Mouse (Mus musculus): Measurements from ENCODE around the gene Slc6a17.
A peak's percentile ranks its signal among the peaks of the same experiment; 100 is the strongest.

Slc6a17 gene

DNA sequence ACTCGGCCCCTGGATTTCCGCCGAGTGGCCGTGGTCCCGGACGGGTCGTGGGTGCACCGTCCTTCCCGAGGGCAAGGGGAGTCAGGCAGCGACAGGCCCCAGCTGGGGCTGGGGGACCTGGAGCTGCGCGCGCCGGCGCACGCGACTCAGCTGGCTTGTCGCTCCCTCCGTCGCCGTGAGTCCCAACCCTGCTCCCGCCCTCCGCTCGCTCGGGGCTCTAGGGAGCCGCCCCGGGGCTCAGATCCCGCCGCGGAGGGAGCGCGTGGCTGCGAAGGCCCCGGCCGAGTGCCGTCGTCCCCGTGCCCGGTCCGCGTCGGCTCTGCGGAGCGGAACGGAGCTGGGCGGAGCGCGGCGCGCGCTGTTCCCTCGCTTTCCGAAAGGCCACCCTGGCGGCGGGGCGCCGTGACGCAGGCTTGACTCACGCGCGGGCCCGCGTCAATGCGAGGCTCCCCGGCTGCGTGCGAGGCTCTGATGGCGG is at the start of gene Slc6a17:
Gene Slc6a17 (minus strand): TSS at position 388 of the 478 bp plus-strand sequence.
- peak; percentile 85 to 91 for DNase-seq

DNA sequence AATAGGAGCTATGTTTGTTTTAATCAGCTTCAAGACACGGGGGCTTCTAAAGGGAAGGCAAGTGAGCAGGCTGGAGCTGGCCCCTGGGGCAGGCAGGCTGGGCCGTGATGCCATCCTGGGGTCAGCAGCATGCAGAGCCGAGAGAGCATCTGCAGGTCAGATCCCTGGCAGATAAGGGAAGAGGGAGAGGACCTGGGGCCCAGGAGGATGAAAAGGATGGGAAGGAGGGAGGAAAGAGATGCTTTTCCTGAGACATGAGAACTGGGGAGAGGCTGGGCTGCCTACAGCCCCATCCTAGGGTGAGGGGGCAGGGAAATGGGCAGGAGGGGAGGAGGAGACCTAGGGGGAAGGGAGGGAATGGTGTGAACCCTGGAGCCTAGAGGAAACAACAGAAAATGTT is 47.5 kb upstream of the Slc6a17 start:
- no peak for DNase-seq

DNA sequence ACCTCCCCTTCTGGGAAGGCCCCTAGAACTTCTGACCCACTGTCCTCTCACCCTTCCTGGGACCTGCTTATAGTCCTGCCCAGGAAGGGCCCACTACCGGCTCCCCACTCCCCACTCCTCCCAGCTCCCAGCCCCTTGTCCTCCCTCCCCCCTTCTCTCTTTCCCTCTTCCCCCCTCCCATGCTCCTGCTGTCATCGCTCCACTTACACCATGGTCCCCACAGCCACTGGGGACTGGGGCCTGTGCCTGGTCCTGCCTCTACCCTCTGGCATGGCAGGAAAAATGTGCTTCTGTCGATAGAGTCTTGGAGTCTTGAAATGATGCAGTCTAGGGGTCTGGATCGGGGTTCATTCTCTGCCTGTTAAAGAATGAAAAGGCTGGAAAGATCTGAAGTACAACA is 46.1 kb upstream of the Slc6a17 start:
- no peak for DNase-seq

DNA sequence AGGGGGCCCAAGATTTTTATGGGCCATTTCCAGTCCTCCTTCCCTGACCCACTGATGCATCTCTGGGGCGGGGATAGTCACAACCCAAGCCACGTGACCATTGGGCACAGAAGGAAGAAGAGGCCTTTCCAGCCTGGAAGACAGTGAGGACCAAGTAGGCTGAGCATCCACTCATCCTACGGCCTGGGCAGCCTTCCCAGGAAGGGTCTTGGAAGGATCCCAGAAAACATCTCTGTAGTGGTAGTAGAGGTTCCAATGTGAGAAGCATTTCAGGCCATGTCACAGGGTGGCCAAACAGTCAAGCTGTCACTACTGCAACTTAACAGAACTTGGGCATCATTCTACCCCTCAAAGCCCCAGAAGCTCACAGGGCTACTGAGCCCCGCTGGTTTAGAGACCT is 44.8 kb upstream of the Slc6a17 start:
- peak; percentile 87 to 89 for DNase-seq

DNA sequence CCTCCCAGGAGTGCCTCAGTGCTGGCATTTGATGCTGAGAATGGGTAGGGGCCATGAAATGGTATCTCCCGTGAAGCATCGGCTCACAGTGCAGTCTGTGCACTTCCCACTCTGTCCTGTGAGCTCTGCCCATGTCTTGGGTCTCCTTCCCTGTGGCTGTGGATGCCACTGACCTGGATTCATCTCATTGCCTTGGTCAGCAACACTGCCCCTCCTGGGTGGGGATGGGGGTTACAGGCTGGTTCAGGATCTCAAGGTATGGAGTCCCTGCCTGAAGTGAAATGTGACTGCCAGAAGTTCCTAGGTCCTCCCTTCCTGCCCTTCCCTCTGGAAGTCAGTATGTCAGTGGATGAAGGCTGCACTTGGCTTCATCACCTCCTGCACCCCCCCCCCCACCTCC is 44.3 kb upstream of the Slc6a17 start:
- DNase-seq: peak in 1 of 2 experiments; percentile 50

DNA sequence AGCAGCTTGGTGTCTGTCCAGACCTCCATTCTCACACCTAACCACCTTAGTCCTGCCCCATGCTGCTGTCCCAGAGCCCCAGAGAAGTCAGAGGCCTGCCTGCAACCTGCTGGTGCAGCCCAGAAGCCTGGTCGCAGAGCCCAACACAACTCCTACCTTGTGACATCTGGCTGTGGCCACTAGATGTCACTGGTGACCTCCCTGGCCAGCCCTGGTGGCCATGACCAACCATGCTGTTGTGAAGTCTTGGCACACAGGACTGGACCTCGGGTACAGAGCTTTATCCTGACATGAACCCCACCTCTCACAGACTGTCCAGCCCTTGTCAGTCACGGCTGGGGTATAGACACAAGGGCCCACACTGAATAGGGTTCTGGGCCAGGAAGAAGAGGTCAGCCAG is 41.4 kb upstream of the Slc6a17 start:
- peak; percentile 86 to 87 for DNase-seq

DNA sequence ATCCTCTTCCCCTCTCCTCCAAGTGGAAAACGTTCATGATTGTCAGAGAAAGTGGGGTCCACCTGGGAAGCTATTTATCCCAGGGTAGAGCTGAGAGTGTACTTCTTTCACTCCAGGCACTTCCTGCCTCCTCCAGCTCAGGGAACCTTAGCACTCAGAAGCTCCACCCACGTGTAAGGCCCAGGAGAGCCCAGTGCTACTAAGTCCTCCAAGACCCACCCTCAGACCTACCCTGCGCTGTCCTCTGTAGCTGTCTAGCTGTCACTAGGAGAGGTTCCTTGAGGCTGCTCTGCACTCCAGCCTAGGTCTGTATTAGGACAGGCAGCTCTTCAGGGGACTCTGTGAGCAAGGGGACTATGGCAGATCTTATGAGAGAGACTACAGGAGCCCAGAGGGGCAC is 40.9 kb upstream of the Slc6a17 start:
- DNase-seq: no peak

DNA sequence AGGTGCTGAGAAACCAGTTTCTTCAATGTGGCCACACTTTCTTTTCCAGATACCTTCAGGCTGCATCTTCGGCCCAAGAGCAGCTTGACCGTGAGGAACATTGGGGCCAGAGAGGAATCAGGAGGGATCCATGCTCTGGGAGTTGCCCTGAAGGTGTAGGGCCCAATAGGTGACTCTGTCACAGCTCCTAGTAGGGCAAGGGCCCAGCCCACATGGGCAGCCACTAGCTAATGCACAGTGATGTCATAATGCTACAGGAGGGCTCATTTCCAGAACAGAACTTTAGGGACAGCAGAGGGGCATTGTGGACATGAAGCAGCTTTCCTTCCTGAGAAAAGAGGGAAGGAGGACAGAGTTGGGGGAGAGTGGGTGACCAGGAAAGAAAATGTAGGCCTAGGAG is 37.0 kb upstream of the Slc6a17 start, which contains the start of gene Ubl4b:
Gene Ubl4b (minus strand): TSS at position 232 of the 400 bp plus-strand sequence.
- DNase-seq: no peak

DNA sequence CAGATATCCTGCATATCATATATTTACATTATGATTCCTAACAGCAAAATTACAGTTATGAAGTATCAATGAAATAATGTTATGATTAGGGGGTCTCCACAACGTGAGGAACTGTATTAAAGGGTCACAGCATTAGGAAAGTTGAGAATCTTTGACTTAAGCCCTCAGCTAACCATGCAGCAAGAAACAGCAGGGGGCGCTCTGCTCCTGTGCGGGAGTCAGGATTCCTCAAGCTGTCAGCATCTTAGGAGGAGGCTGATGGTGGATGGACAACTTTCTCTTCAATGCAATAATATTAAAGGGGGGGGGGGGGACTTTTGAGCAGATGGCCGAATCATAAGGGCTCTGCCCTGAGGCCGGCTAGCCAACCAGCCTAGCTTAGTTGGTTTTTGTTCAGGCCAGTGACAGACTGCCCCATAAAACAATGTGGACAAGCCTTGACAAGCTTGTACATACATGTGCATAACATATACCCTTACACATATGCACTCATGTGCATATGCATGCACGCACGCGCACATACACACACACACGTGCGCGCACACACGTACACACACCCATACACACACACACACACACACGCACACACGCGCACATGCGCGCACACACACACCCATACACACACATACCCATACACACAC is 32.7 kb upstream of the Slc6a17 start:
- peak; percentile 89 to 94 for DNase-seq

DNA sequence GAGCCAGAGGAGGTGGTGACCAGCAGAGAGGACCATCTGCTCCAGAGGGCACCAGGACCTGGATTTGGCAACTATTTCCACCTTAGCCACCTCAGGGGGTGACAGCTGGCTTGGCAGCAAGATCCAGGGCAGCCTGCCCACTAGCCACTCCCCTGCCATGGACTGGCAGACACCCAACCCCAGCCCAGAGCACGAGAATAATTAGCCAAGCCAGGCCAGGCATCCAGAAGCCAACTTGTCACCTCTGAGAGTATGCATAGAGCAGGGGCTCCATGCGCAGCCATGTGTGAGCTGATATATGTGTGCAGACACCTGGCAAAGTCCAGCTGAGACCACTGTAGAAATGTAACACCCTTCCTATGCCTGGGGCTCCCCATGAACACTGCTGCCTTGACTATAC is 29.1 kb upstream of the Slc6a17 start:
- DNase-seq: peak; percentile 90 to 93

DNA sequence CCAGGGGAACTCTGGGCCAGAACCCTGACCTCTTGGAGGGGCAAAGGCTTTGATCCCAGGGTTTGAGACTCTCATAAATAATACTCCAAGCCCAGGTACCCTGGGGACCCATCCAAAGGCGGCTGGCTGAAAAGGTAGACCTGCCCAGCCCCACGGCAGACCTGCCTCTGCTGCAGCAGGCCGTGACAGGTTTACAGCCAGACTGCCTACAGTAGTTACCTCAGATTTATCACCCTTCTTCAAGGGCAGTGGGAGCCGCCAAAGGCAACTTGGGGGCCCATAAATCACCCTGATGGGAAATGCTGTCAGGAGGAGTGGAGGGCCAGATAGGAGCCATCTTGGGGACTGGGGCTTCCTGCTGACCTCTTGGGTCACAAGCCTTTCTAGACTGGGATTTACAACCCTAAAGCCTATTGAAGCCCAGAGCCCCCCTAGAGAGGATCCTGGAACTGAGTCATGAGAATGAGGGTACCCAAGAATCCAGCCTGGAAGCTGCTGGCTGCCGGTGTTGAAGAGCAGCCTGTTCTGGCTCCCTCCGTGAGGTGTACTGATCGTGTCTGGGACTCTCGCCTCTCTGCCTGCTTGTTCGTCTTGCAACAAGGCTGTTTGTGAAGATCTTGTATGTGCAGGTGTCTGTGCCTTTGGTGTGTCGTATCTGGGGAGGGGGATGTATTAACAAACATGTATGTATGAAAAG is 28.0 kb upstream of the Slc6a17 start:
- no peak for DNase-seq

DNA sequence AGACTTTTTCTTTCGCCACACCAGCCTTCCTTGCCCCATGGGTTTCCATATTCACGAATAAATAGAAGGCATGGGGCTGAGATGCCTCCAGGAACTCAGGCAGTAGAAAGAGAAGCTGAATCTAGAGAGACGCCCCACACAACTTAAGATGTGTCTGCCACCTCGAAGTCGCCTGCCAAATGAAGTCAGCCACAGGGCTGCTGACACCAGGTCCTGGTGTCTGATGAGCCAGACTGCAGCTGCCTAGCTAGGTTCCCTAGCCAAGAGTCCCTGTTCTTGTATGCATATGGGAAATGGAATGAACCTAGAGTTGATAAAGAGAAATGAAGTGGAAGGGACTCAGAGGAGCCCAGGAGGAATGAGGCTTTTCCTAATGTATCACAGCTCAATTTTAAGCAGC is 27.5 kb upstream of the Slc6a17 start:
- DNase-seq: no peak

DNA sequence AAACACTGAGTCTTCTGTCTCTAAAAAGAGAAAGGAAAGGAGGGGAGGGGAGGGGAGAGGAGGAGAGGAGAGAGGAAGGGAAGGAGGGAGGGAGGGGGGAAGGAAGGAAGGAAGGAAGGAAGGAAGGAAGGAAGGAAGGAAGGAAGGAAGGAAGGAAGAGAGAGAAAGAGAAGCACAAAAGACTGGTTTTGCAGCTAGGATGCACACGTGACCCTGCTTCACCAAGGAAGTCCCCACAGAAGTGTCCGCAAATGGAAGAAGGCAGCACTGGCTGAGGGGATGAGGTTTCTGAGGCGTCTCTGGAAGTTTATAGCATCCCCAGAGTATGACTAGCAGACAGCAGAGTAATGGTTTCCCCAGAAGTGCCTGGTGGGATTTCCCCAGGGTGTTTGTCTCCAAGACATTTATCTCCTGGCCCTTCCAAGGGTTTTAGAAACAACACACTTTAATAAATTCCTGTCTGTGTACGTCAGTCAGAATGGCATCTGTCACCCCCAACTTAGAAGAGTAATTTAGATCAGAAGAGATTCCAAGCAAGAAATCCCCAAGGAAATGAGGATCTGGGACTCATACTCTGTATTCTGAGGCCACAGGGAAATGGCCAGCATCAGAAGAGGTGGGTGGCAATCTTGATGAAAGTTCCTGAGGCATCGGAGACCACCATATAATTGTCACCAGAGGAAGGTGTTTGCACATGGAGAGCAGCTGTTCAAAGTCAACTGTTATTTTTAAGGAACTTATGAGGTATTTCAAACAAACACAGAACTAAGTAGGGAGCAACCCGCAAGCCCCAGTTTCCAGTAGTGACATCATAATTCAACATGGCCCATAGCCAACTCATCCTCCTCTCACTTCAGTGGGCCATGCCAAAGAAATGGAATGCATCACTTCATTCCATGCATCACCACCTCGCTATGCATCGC is 25.6 kb upstream of the Slc6a17 start:
- DNase-seq: no peak

DNA sequence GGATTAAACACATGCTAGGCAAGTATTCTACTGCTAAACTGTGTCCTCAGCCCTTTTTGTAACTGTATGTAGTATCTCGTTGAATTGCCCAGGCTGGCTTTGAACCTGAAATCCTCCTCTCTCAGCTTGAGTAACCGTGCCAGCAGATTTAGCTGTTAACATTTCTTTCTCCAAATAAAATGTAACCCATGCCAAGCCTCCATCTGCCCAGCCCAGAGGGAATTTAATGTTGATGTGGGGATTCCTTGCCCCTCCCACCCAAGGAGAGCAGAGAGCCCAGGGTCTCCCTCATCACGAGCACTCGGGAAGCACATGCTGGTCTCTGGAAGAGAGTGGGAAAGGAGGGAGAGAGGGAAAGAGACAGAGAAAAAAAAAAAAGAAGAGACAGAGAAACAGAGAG is 24.8 kb upstream of the Slc6a17 start:
- no peak for DNase-seq

DNA sequence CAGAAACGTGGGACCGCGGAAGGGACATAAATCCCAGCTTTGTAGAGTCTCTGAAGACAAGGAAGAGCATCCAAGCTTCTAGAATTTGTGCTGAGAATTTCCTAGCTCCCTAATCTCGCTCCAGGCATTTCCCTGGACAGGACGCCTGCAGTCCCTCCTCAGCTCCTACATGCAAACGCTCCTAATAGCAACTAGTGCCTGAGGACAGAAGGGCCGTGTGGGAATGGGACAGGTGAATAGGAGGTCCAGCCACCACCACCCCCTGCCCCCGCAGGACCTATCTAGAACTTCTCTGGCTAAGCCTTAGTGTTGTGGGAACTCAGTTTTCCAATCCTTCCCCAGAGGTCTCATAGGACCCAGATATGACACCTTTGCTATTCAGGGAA is 19.7 kb upstream of the Slc6a17 start:
- DNase-seq: no peak

DNA sequence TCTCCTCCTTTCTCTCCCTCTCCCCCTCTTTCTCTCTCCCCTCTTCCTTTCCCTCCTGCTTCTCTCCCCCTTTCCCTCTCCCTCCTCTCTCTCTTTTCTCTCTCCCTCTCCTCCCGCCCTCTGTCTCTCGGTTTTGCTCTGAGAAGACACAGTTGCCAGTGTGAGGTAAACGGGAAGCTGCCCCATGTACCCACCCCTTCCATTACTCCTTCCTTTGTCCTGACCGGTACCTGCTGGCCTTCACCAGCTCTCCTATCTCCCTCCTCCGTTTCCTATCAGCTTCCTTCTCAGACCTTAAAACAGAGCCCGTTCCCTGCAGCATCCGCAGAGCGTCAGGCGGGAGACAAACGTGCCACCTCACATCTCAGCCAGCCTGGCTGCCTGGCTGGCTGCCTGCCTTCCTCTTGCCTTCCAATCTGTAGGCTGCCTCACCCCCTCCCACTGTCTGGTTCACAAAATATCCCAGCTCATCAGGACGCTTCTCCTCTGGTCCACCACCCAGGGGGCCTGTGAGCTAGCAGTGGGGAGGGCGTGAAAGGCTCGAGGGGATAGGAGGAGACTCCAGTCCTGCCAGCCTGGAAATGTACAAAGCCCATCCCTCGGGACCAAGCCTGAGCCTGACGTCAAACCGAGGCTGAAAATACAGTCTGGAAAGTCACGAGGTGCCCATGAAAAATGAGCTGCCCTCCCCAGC is 19.1 kb upstream of the Slc6a17 start:
- DNase-seq: peak; percentile 83 to 84

DNA sequence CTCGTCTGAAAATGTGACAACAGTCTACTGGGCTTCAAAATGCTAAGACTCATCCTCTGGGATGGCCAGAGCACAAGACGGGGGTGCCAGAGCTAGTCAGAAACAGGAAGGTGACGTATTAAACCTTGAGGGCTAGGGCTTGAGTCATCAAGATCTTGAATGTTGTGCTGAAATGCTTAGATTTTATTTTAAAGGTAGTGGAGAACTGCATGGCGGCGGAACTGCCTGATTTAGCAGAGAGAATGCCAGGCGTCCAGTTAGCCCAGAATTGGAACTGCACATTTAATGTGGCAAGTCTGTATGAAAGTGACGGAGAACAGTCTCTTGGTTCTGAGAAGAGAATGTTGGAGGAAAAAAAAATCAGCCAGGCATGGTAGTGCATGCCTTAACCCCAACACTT is 17.1 kb upstream of the Slc6a17 start:
- DNase-seq: no peak

DNA sequence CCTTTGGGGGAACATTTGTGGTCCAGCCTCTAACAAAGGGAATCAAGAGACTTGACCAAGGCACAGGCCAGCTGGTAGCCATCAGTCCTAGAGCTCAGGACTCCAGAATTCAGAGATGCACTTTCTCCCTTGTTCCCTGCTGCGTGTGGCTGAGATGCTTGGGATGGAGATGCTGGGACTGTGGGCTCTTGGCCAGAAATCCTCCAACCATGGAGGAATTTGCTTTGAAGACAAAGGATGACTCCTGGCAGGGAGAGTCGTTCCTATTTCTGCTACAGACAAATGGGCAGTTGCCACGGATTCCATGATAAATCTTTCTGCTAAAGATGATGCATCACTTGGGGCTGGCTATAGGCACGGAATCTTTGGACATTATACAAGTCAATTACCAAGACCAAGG is 15.7 kb upstream of the Slc6a17 start:
- peak; percentile 52 to 55 for DNase-seq

DNA sequence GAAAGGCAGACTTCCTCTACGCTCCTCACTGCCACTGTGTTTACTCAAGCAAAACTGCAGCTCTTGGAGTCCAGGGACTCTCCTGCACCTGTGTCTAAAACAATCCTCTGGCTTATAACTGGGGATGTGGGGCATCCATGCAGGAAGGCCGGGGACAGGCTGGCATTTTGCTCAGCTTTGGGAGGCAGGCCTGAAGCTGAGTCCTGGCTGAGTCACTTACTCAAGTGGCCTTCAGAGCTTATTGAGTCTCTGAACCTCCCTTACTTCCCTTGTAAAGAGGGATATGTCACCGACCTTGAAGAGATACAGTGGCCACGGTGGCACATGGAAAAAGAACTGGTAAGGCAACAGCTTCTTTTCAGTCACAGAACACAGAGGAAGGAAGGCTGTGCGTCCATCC is 12.8 kb upstream of the Slc6a17 start:
- DNase-seq: no peak

DNA sequence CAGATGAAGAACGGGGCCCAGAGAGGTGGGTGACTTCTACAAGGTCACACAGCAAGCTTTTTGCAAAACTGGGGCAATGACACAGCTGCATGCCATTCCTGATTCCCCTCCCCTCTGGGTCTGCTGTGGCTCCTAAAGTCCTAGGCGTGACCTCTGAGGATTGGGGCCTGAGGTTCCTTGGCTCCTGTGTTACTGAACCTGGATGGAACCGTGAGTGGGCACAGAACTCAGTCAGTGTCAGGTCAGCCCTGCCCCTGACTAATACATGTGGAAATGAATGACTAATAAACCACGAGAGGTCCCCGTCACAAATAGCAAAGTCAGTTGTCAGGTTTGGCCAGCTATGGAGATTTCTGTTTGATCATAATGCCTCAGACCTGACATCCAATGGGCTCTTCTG is 11.4 kb upstream of the Slc6a17 start:
- no peak for DNase-seq

DNA sequence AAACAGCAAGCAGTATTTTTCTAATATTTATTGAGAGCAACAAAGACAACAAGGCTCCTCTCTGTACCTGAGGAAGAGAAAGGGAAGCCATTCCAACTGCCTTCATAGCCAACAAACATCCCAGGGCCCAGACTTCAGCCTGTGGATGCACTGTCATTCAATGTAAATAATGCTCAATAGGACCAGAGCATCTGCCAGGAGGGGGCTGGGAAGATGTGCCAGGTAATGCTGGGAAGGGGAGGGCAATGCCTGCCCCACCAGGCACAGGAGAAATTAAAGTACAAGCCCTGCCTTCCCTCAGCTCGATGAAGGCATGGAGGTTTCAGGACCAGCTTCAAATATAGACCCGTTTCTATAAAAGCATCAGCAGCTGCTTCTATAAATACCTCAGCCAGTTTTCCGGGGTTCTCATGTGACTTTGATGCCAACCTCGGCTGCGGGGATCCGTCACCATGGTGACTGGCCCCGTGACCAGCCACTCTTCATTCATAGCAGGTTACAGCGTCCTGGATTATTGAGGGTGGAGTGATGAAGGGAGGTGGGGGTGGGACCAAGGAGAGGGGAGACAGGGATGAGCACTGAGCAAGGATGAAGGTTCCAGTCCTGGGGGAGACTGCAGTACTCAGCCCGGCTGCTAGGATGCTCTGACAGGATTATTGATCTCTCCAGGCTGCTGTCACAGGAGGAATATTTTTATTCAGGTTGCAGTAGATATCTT is 10.7 kb upstream of the Slc6a17 start:
- peak; percentile 88 to 89 for DNase-seq

DNA sequence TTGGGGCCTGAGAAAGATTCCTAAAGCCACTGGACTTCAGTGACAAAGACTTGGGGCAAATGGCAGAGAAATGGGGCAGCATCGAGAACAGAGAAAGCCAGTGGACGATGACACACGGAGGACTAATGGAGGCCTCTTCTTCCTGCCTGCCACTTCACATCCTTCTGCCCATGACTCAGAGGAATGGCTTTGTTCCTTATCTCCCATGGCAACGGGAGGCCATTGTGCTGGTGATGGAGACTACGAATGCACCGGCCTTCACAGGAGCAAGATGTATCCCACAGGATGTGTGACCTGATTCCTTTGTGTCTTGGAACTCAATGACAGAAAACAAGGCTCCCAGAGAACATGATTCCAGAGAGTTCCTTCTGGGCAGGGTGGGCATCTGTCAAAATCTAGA is 6.7 kb upstream of the Slc6a17 start:
- no peak for DNase-seq

Data from cerebellum, postnatal 14 days (tissue).